Mouse (Mus musculus): ENCODE measurements around the gene Ssxb9.
"Not testable (repeated sequence)": the region's sequence is repeated elsewhere in the genome, so short reads cannot be mapped to it uniquely, and the experiment has no call there.

Gene Ssxb9

GRCm38 (mm10) chrX:8366678-8367077 is at the start of gene Ssxb9:
TSS of gene Ssxb9 (plus strand) at chrX:8366978.
- DNase-seq: not testable (repeated sequence)

DNA sequence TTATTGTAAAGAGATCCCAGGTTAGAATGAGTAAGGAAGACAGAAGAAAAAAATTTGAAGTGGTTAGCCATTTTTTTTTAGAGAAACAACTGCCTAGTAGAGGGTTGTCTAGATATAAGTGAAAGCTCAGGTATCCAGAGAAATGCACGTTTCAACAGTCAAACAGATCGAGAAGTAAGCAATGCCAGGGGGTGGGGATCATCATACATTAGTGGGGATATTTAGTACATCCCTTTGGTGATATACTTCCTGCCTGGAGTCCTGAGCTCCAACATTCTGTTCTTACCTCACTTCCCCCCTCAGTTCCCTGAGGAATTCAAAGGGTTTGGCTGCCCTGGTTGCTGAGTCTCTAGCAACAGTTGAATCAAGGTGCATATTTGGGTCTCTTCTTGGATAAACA is 39.7 kb upstream of the Ssxb9 start, which contains the start of gene Ssxb10:
Ssxb10 (plus strand) TSS at position 301 of the 400 bp plus-strand sequence.
- DNase-seq: no peak

DNA sequence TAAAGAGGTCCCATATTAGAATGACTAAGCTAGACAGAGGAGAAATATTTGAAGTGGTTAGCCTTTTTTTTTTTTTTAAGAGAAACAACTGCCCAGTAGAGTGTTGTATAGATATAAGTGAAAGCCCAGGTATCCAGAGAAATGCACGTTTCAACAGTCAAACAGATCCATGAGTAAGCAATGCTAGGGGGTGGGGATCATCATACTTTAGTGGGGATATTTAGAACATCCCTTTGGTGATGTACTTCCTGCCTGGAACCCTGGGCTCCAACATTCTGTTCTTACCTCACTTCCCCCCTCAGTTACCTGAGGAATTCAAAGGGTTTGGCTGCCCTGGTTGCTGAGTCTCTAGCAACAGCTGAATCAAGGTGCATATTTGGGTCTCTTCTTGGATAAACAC is 46.2 kb downstream of the Ssxb9 start, which contains the start of gene Ssxb1:
Ssxb1 (plus strand) TSS at position 301 of the 400 bp plus-strand sequence.
- DNase-seq: not testable (repeated sequence)
